Mouse (Mus musculus) forebrain, embryonic 14.5 days (tissue): ENCODE data around the gene Atp6v1c2. TPM values are rescaled to one million over a fixed set of nuclear protein-coding genes. Genes with fewer than 3 reads are reported as not detected.
A peak's percentile ranks its signal among the peaks of the same experiment; 100 is the strongest.

ENCODE experiments used
- ATAC-seq: fragments of 200-750 bp; cut with Nextera tagmentation; 2 replicates; pipeline ENCODE4 v1.8.0; 2017; ENCODE audit warnings: mild to moderate bottlenecking, moderate library complexity
- DNase-seq: peaks from one replicate; pipeline ENCODE4 v3.0.0-alpha.2; 2015; ENCODE audit warnings: low spot score
- H3K27ac ChIP-seq: fragments of 300-500 bp; sonication (generic); 2 replicates; pipeline ENCODE4 v1.5.1; 2014; ENCODE audit warnings: low read depth, mild to moderate bottlenecking, control low read depth, low read length, moderate library complexity
- H3K27me3 ChIP-seq: fragments of 300-500 bp; sonication (generic); replicated peaks from 2 replicates; pipeline ENCODE4 v1.6.1; 2014; ENCODE audit warnings: low read length, control low read depth, mixed read lengths; ENCODE audit not compliant: control insufficient read depth, insufficient read depth
- H3K36me3 ChIP-seq: fragments of 300-500 bp; sonication (generic); 2 replicates; pipeline ENCODE4 v1.6.1; 2014; ENCODE audit warnings: low read length, control low read depth; ENCODE audit not compliant: control insufficient read depth, insufficient read depth
- H3K4me1 ChIP-seq: fragments of 300-500 bp; sonication (generic); 2 replicates; pipeline ENCODE4 v1.6.1; 2014; ENCODE audit warnings: antibody characterized with exemption, low read length, control low read depth; ENCODE audit not compliant: control insufficient read depth, insufficient read depth
- H3K4me2 ChIP-seq: fragments of 300-500 bp; sonication (generic); 2 replicates; pipeline ENCODE4 v1.6.1; 2014; ENCODE audit warnings: mild to moderate bottlenecking, control low read depth, low read length
- H3K4me3 ChIP-seq: fragments of 300-500 bp; sonication (generic); 2 replicates; pipeline ENCODE4 v1.5.1; 2014; ENCODE audit warnings: low read depth, low read length, control low read depth
- H3K9ac ChIP-seq: fragments of 300-500 bp; sonication (generic); 2 replicates; pipeline ENCODE4 v1.6.1; 2014; ENCODE audit warnings: mild to moderate bottlenecking, low read length, control low read depth, moderate library complexity
- H3K9me3 ChIP-seq: fragments of 300-500 bp; sonication (generic); replicated peaks from 2 replicates; pipeline ENCODE4 v1.6.1; 2016; ENCODE audit warnings: low read length, control low read depth, mixed read lengths; ENCODE audit not compliant: control insufficient read depth
- WGBS: fragments of 180-500 bp; shearing (Covaris S2); extraction: QIAGEN DNeasy Blood & Tissue Kit; methylation state at CpG from one replicate; pipeline ENCODE4 v1.1.7; 2014; 5-methylcytosine and 5-hydroxymethylcytosine counted together
- polyA plus RNA-seq: library from polyadenylated mRNA; unstranded; fragments of >200 nt; fragmentation: Nextera tagmentation; extraction: Ambion mirVana; gene quantifications from 2 replicates; pipeline ENCODE4 v1.2.1, GENCODE M21; 2014

Atp6v1c2 gene
- polyA plus RNA-seq, 1 experiment from 2014 or later, result 0.20 TPM

- no peak overlapping the region for H3K27ac ChIP-seq
- under 1% methylated on average over 10 of the region's 10 CpGs for WGBS
- H3K36me3 ChIP-seq, result no peaks in the 10 kb centered on the region
- H3K4me2 ChIP-seq, result no peak overlapping the region
- no peaks in the 10 kb centered on the region for H3K9me3 ChIP-seq
- peak; percentile 87 for DNase-seq
- no peak overlapping the region for H3K9ac ChIP-seq
- no peak overlapping the region for H3K4me3 ChIP-seq
- H3K4me1 ChIP-seq, result no peaks in the 10 kb centered on the region
- H3K27me3 ChIP-seq, result no peaks in the 10 kb centered on the region
- ATAC-seq, result peak; percentile 69
Measured at GRCm38 (mm10) chr12:17256905-17257304, 72.3 kb downstream of the Atp6v1c2 start.

GRCm38 (mm10) chr12:17255602-17256001 is 73.6 kb downstream of the Atp6v1c2 start:
- 82% methylated on average over 6 of the region's 6 CpGs for WGBS
- H3K4me1 ChIP-seq, result no peaks in the 10 kb centered on the region
- H3K4me3 ChIP-seq, result no peak overlapping the region
- DNase-seq, result peak; percentile 44
- H3K4me2 ChIP-seq, result no peak overlapping the region
- H3K9ac ChIP-seq, result no peak overlapping the region
- H3K27ac ChIP-seq, result no peak overlapping the region
- no peaks in the 10 kb centered on the region for H3K9me3 ChIP-seq
- no peaks in the 10 kb centered on the region for H3K27me3 ChIP-seq
- no peaks in the 10 kb centered on the region for H3K36me3 ChIP-seq
- no peak for ATAC-seq

GRCm38 (mm10) chr12:17253069-17253468 is 76.1 kb downstream of the Atp6v1c2 start:
- Histone ChIP-seq H3K36me3 (no peaks in the 10 kb centered on the region), H3K4me2 (peak overlapping the region; percentile 40; the same call in 1 of the 2 replicates), H3K9me3 (no peaks in the 10 kb centered on the region), H3K4me3 (no peak overlapping the region), H3K27ac (no peak overlapping the region), H3K27me3 (no peaks in the 10 kb centered on the region), H3K9ac (peak overlapping the region; percentile 17; the same call in 1 of the 2 replicates), H3K4me1 (no peaks in the 10 kb centered on the region)
- DNase-seq, result peak; percentile 84
- WGBS, result 8% methylated on average over 9 of the region's 9 CpGs
- peak; percentile 62 for ATAC-seq

GRCm38 (mm10) chr12:17250962-17251361 is 78.2 kb downstream of the Atp6v1c2 start:
- Histone ChIP-seq H3K9ac (no peak overlapping the region), H3K27me3 (no peaks in the 10 kb centered on the region), H3K27ac (no peak overlapping the region), H3K4me2 (no peak overlapping the region), H3K4me1 (no peaks in the 10 kb centered on the region), H3K9me3 (no peaks in the 10 kb centered on the region), H3K36me3 (no peaks in the 10 kb centered on the region), H3K4me3 (no peak overlapping the region)
- DNase-seq (no peak), ATAC-seq (no peak)
- 83% methylated on average over 8 of the region's 8 CpGs for WGBS

- ATAC-seq (no peak), DNase-seq (no peak)
Measured at GRCm38 (mm10) chr12:17242041-17242440, 87.1 kb downstream of the Atp6v1c2 start.

GRCm38 (mm10) chr12:17241614-17242013 is 87.5 kb downstream of the Atp6v1c2 start:
- no peak for ATAC-seq
- no peak overlapping the region for H3K4me2 ChIP-seq
- no peaks in the 10 kb centered on the region for H3K9me3 ChIP-seq
- no peak overlapping the region for H3K9ac ChIP-seq
- no peak overlapping the region for H3K4me3 ChIP-seq
- WGBS, result 90% methylated on average over 9 of the region's 9 CpGs
- no peaks in the 10 kb centered on the region for H3K4me1 ChIP-seq
- H3K27ac ChIP-seq, result no peak overlapping the region
- H3K36me3 ChIP-seq, result no peaks in the 10 kb centered on the region
- H3K27me3 ChIP-seq, result no peaks in the 10 kb centered on the region
- DNase-seq, result no peak

More at GRCm38 (mm10) chr12:17242041-17242440, 87.1 kb downstream of the Atp6v1c2 start:
- H3K27me3 ChIP-seq, result no peaks in the 10 kb centered on the region
- no peaks in the 10 kb centered on the region for H3K36me3 ChIP-seq
- no peak overlapping the region for H3K9ac ChIP-seq
- H3K9me3 ChIP-seq, result no peaks in the 10 kb centered on the region
- no peak overlapping the region for H3K4me2 ChIP-seq
- H3K27ac ChIP-seq, result no peak overlapping the region
- H3K4me3 ChIP-seq, result no peak overlapping the region
- H3K4me1 ChIP-seq, result no peaks in the 10 kb centered on the region

GRCm38 (mm10) chr12:17241016-17241415 is 88.1 kb downstream of the Atp6v1c2 start:
- Histone ChIP-seq H3K4me3 (no peak overlapping the region), H3K4me2 (no peak overlapping the region), H3K27me3 (no peaks in the 10 kb centered on the region), H3K36me3 (no peaks in the 10 kb centered on the region), H3K27ac (no peak overlapping the region), H3K4me1 (no peaks in the 10 kb centered on the region; the same call in 1 of the 2 replicates), H3K9ac (no peak overlapping the region), H3K9me3 (no peaks in the 10 kb centered on the region)
- WGBS, result 75% methylated on average over 2 of the region's 2 CpGs
- no peak for ATAC-seq
- DNase-seq, result no peak

- H3K4me3 ChIP-seq, result no peak overlapping the region
- H3K9me3 ChIP-seq, result no peaks in the 10 kb centered on the region
- no peak overlapping the region for H3K4me2 ChIP-seq
- no peaks in the 10 kb centered on the region for H3K27me3 ChIP-seq
- no peak for ATAC-seq
- H3K27ac ChIP-seq, result 0 out of 2 replicates have a peak overlapping the region, but pooled peaks have one; percentile 30
- peaks cover 3% of the 10 kb centered on the region; the same call in 1 of the 2 replicates for H3K4me1 ChIP-seq
- H3K9ac ChIP-seq, result no peak overlapping the region
- no peaks in the 10 kb centered on the region for H3K36me3 ChIP-seq
- no peak for DNase-seq
Measured at GRCm38 (mm10) chr12:17239428-17239688, 89.8 kb downstream of the Atp6v1c2 start.

GRCm38 (mm10) chr12:17238588-17239427 is 90.4 kb downstream of the Atp6v1c2 start:
- ATAC-seq (peak; percentile 86), DNase-seq (peak; percentile 78)
- 15% methylated on average over 12 of the region's 12 CpGs for WGBS
- H3K4me2 ChIP-seq, result no peak overlapping the region
- no peaks in the 10 kb centered on the region for H3K27me3 ChIP-seq
- no peak overlapping the region for H3K9ac ChIP-seq
- H3K36me3 ChIP-seq, result no peaks in the 10 kb centered on the region
- no peaks in the 10 kb centered on the region for H3K9me3 ChIP-seq
- 0 out of 2 replicates have a peak overlapping the region, but pooled peaks have one; percentile 30 for H3K27ac ChIP-seq
- H3K4me3 ChIP-seq, result no peak overlapping the region
- peaks cover 3% of the 10 kb centered on the region; the same call in 1 of the 2 replicates for H3K4me1 ChIP-seq
